Mouse (Mus musculus) G1E (cell line): Measurements from ENCODE around the gene Bcl2l14. TPM values are rescaled to one million over a fixed set of nuclear protein-coding genes. Genes with fewer than 3 reads are reported as not detected.

Source experiments
- ATAC-seq: 2 replicates; pipeline ENCODE4 v1.8.0; 2016; ENCODE audit warnings: mild to moderate bottlenecking; ENCODE audit not compliant: insufficient number of reproducible peaks, poor library complexity, low FRiP score, severe bottlenecking; ENCODE audit errors: extremely low read depth
- DNase-seq: peaks from one replicate; pipeline ENCODE4 v3.0.0; 2012; ENCODE audit warnings: low spot score
- H3K27me3 ChIP-seq: 2 replicates; pipeline ENCODE4 v1.6.1; 2012; ENCODE audit warnings: mild to moderate bottlenecking, low read length, inconsistent platforms; ENCODE audit not compliant: insufficient read depth
- H3K36me3 ChIP-seq: replicated peaks from 2 replicates; pipeline ENCODE3; 2012; ENCODE audit warnings: mild to moderate bottlenecking, inconsistent platforms
- H3K4me1 ChIP-seq: 2 replicates; pipeline ENCODE4 v1.6.1; 2012; ENCODE audit warnings: low read depth, low read length, inconsistent platforms, mixed read lengths; ENCODE audit not compliant: insufficient read depth
- H3K4me3 ChIP-seq: 2 replicates; pipeline ENCODE4 v1.5.1; 2012; ENCODE audit warnings: low read depth, mild to moderate bottlenecking, inconsistent platforms, low read length, moderate library complexity, mixed read lengths
- H3K9me3 ChIP-seq: replicated peaks from 2 replicates; pipeline ENCODE4 v1.6.1; 2012; ENCODE audit warnings: inconsistent platforms
- CTCF ChIP-seq: IDR thresholded peaks from 2 replicates; pipeline ENCODE4 v1.5.1; 2012; ENCODE audit warnings: low read depth, low read length, inconsistent platforms, mixed read lengths
- GATA1 ChIP-seq: IDR thresholded peaks from 2 replicates; pipeline ENCODE4 v1.6.1; 2012; ENCODE audit warnings: borderline replicate concordance, low read length, inconsistent platforms, mixed read lengths
- GATA2 ChIP-seq: IDR thresholded peaks from 2 replicates; pipeline ENCODE4 v1.6.1; 2012; ENCODE audit warnings: low read depth, low read length, inconsistent platforms, borderline replicate concordance
- POLR2AphosphoS5 ChIP-seq: IDR thresholded peaks from 2 replicates; pipeline ENCODE4 v1.6.1; 2012; ENCODE audit warnings: low read depth, low read length, inconsistent platforms; ENCODE audit not compliant: insufficient replicate concordance
- TAL1 ChIP-seq: conservative IDR thresholded peaks from 2 replicates; pipeline ENCODE4 v1.6.1; 2012; ENCODE audit warnings: low read depth, low read length, inconsistent platforms, mixed read lengths
- polyA plus RNA-seq: library from polyadenylated mRNA; stranded (reverse); fragments of >175 nt; gene quantifications from 2 replicates; pipeline ENCODE4 v1.2.3, GENCODE M21; 2012
- total RNA-seq, 2 experiments: library from RNA; stranded (forward) in 1 of 2; stranded (reverse) in 1 of 2; fragments of 200-1000 nt in 1 of 2; fragments of >200 nt in 1 of 2; fragmentation: Nextera tagmentation in 1 of 2; gene quantifications; 2 replicates each; pipeline ENCODE4 v1.2.3; 2014 to 2017

Gene Bcl2l14
- total and polyA plus RNA-seq, 3 experiments = 0.71 TPM; not detected in 2

DNA sequence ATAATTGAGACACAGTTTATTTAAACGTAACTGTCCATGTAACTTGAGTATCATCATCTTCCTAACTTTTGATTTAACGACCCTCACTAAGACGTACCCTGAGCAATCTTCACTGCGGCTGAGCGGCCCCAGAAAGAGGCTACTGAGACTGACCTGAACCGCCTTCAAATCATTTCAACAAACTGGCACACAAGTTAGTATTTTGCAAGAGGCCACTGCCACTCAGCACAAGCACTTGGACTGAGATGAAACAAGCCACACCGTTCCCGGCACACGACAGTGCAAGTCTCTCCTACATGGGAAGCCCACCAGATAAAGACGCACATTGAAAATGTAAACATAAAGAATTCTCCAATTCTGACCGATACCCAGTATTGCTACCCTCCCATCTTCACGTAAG, 52.3 kb downstream of the Bcl2l14 start:
- H3K4me1 ChIP-seq = peaks cover 9% of the 10 kb centered on the region
- ATAC-seq (no peak), DNase-seq (no peak)
- no peaks in the 10 kb centered on the region for H3K27me3 ChIP-seq
- TF ChIP-seq GATA2 (no peak), TAL1 (no peak)
- 0 out of 2 replicates have a peak, but pooled peaks cover 3% of the 10 kb centered on the region for H3K9me3 ChIP-seq
- H3K4me3 ChIP-seq = no peak overlapping the region
- H3K36me3 ChIP-seq = peaks cover 76% of the 10 kb centered on the region

DNA sequence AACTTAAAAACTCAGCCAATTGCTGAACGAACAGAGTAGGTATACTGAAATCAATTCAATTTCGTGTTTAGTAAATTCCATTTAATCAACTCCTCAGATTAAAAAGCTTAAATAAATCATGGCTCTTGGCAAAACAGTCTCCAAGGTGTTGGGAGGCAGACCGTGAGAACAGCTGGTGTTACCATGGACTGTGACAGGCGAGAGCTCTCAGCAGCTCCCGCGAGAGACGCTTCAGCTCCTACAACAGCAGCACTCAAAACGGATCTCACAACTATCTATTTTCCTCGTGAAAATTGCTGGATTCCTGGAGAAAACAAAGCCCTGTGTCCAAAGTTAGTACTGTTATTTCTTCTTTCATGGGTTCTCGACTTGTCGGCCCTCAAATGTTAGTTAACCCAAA, 53.8 kb downstream of the Bcl2l14 start:
- TF ChIP-seq CTCF (no peak), GATA1 (no peak), POLR2AphosphoS5 (no peak), TAL1 (no peak), GATA2 (no peak)
- H3K27me3 ChIP-seq = no peaks in the 10 kb centered on the region
- H3K36me3 ChIP-seq = peaks cover 87% of the 10 kb centered on the region
- DNase-seq (no peak), ATAC-seq (no peak)
- 0 out of 2 replicates have a peak, but pooled peaks cover 2% of the 10 kb centered on the region for H3K9me3 ChIP-seq
- H3K4me1 ChIP-seq = peaks cover 11% of the 10 kb centered on the region
- H3K4me3 ChIP-seq = no peak overlapping the region

DNA sequence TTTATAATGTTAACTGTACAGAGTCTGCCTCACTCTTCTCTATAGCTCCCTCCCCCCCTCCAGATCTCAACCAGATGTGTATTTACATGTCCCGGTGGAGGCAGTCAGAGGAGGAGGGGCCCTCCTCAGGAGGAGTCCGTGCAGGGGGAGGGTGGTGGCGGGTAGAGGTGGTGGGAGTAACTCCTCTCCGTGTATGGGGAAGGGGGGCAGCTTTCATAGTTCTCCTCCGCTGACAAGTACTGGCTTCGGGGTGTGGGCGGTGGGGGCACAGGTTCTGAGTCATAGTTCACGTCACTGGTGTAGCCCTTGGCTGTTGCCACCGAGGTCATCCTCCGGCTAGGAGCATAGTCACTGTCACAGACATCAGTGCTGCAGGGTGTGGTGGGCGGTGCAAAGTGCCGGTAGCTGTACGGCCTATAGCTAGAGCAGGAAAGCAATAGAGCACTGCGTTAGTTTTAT, 54.6 kb downstream of the Bcl2l14 start:
- H3K36me3 ChIP-seq = peaks cover 89% of the 10 kb centered on the region
- no peak for TF ChIP-seq TAL1
- TF ChIP-seq GATA1 = no peak
- TF ChIP-seq POLR2AphosphoS5 = no peak
- TF ChIP-seq GATA2 = no peak
- no peak for TF ChIP-seq CTCF
- peak; percentile 74 for ATAC-seq
- no peaks in the 10 kb centered on the region for H3K27me3 ChIP-seq
- H3K4me1 ChIP-seq = peaks cover 11% of the 10 kb centered on the region
- peak; percentile 26 for DNase-seq
- H3K4me3 ChIP-seq = no peak overlapping the region; the same call in 1 of the 2 replicates
- no peaks in the 10 kb centered on the region for H3K9me3 ChIP-seq

DNA sequence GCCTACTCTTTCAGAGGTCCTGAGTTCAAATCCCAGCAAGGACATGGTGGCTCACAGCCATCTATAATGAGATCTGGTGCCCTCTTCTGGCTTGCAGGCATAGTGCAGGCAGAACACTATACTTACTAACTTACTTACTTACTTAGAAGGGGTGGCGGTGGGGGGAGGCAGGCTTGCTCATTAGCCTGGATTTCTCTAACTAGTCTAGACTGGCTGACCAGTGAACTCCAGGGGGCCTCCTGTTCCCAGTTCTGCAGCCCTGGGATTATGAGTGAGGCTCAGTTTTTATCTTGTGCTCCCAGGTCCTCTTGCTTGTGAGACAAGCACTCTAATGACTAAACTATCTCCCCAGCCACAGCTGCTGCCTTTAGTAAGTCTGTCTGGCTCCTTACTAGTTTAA, 58.0 kb downstream of the Bcl2l14 start:
- H3K36me3 ChIP-seq = peaks cover 94% of the 10 kb centered on the region
- H3K27me3 ChIP-seq = no peaks in the 10 kb centered on the region
- no peak for TF ChIP-seq GATA2
- TF ChIP-seq CTCF = 0 out of 2 replicates have a peak, but pooled peaks have one; percentile 25
- DNase-seq (no peak), ATAC-seq (no peak)
- H3K9me3 ChIP-seq = no peaks in the 10 kb centered on the region
- H3K4me1 ChIP-seq = peaks cover 11% of the 10 kb centered on the region
- no peak overlapping the region for H3K4me3 ChIP-seq

DNA sequence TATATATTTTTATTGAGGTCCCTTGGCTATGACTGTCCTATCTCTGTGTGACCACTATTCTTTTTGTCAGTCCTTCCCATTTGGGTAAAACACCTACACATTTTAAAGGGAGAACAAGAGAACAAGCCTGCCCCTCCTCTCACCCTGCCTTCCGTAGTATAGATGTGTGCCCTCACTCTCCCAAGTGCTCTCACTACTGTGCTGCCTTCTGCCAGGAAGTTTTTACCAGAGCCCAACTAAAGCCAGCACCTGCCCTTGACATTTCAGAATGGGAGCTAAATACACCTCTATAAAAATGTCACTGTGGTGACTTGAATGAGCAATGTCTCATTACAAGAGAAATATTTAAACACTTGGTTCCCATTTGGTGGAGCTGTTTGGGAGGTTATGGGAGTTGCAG, 62.3 kb downstream of the Bcl2l14 start:
- Histone ChIP-seq H3K4me1 (0 out of 2 replicates have a peak, but pooled peaks cover 2% of the 10 kb centered on the region), H3K9me3 (no peaks in the 10 kb centered on the region), H3K27me3 (no peaks in the 10 kb centered on the region), H3K36me3 (peaks cover 92% of the 10 kb centered on the region), H3K4me3 (no peak overlapping the region)
- DNase-seq = no peak
- no peak for ATAC-seq
- TF ChIP-seq GATA1 (no peak), GATA2 (no peak), TAL1 (no peak)

DNA sequence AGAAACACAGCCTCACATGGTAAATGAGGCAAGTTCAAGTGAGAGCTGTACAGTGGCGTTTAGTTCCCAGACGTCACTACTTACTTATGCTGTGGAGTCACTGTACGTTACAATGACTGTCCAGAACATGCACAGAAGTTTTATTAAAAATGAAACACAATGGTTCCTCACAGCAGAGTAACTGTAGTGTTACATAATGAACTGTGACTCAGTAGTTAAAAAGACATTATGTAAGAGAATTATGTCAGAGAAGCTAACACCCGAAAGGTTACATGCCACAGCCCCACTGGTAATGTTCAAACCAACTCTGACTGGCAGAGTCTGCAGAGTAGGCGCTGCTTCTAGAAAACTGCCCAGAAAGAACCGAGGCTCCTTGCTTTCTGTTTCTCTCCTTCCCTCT, 65.1 kb downstream of the Bcl2l14 start:
- no peak for TF ChIP-seq GATA2
- TF ChIP-seq POLR2AphosphoS5 = no peak
- no peak for TF ChIP-seq GATA1
- TF ChIP-seq TAL1 = no peak
- TF ChIP-seq CTCF = no peak

DNA sequence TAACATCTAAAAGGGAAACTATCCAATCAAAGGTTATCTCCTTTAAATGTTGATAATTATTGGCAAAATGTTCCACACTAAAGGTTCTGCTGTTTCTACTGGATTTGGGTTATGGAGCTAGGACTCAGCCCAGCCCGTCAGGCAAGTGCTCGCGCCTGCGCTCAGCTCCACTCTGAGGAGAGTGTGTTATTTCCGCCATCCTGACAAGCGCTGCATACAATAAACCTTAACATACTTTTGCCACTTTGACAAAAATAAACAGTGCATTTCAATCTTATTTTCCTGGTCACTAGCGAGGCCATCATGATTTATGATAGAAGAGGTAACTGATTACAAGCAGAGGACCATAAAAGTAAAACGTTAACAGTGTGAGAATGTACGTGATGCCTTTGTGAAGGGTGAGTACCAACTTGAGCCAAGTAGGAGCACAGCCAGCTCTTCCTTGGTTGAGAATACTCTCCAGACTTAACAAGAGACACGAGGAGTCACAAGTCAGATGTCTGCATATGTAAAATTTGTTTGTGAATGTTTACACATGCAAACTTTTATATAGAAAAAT, 70.6 kb downstream of the Bcl2l14 start:
- DNase-seq (no peak), ATAC-seq (no peak)
- TF ChIP-seq GATA1 = no peak
- TF ChIP-seq CTCF = no peak
- no peak for TF ChIP-seq POLR2AphosphoS5
- no peak for TF ChIP-seq GATA2
- TF ChIP-seq TAL1 = no peak
- H3K27me3 ChIP-seq = no peaks in the 10 kb centered on the region
- peaks cover 76% of the 10 kb centered on the region for H3K36me3 ChIP-seq
- no peak overlapping the region for H3K4me3 ChIP-seq
- H3K9me3 ChIP-seq = no peaks in the 10 kb centered on the region
- peaks cover 11% of the 10 kb centered on the region for H3K4me1 ChIP-seq

More for the DNA sequence above, 65.1 kb downstream of the Bcl2l14 start:
- Histone ChIP-seq H3K36me3 (peaks cover 89% of the 10 kb centered on the region), H3K9me3 (no peaks in the 10 kb centered on the region), H3K27me3 (no peaks in the 10 kb centered on the region), H3K4me3 (no peak overlapping the region), H3K4me1 (no peaks in the 10 kb centered on the region)
- DNase-seq (no peak), ATAC-seq (no peak)
